Mouse (Mus musculus) left cerebral cortex, adult 9 months (tissue): ENCODE data around the gene Gm10272.
"Not testable (repeated sequence)": the region's sequence is repeated elsewhere in the genome, so short reads cannot be mapped to it uniquely, and the experiment has no call there.

Experiments used
- DNase-seq, 2 experiments: peaks; one replicate each; pipeline ENCODE4 v3.0.0; 2022; ENCODE audit warnings: low spot score in 2 of 2

The Gm10272 gene

DNA sequence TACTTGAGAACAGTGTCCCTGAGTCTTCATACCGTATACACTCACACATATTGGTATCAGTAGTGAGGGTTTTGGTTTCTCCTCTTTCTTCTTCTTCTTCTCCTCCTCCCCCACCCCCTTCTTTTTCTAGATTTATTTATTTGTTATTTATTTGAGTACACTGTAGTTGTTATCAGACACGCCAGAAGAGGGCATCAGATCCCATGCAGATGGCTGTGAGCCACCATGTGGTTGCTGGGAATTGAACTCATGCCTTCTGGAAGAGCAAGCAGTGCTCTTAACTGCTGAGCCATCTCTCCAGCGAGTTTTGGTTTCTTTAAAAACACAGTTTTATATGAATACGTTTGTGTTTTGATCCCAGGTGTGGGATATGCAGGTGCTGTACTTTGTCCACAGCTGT lies 21.9 kb downstream of the Gm10272 start:
- no peak for DNase-seq

DNA sequence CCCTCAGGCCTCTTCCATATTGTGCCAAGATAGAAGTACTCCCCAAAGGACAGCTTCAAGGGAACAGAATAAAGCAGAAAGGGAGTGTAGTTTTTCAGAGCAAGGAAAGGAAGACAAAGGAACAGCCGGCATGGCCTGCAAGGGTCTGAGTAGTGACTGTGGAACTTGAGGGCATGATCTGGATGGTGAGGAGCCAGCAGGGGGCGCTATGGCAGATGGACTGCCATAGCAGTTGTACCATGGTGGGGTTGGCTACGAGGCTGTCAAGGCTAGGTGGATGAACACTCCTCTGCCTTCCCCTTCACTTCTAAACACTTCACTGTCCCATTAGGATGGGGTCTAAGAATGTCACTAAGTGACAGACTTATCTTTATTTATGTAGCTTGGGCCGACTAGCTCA lies 22.8 kb downstream of the Gm10272 start:
- DNase-seq, result no peak

DNA sequence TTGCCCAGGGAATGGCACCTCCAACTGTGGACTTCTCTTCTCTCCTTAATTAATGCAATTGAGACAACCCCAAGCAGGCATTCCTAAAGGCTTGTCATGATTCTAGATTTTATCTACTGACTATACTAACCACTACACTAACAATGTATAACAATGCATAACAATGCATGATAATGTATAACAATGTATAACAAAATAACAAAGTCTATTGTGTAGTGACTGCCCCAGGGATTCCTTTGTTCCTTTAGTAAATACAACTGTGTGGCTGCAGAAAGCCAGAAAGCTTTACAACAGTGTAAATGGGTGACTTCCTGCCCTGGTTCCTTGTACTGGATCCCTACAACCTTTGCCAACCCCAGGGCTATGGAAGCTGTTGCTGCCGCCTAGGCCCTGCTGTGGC lies 29.5 kb downstream of the Gm10272 start:
- DNase-seq, result no peak

DNA sequence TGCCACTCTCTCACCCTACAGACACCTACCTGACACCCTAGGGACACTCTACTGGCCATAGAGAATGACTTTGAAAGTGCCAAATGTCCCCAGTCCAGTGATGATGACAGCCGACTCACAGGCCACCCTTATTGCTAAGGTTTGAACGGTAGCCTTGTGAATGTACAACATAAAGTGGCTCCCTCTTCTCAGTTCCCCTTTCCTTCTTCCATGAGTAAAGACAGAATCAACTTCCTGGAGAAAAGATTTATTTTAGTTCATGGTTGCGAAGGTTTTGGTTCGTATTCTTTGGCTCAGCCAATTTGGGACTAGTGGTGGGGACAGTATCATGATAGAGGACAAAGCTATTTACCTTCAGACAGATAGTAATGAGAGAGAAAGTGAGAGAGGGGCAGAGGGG lies 32.5 kb downstream of the Gm10272 start:
- DNase-seq, result no peak

DNA sequence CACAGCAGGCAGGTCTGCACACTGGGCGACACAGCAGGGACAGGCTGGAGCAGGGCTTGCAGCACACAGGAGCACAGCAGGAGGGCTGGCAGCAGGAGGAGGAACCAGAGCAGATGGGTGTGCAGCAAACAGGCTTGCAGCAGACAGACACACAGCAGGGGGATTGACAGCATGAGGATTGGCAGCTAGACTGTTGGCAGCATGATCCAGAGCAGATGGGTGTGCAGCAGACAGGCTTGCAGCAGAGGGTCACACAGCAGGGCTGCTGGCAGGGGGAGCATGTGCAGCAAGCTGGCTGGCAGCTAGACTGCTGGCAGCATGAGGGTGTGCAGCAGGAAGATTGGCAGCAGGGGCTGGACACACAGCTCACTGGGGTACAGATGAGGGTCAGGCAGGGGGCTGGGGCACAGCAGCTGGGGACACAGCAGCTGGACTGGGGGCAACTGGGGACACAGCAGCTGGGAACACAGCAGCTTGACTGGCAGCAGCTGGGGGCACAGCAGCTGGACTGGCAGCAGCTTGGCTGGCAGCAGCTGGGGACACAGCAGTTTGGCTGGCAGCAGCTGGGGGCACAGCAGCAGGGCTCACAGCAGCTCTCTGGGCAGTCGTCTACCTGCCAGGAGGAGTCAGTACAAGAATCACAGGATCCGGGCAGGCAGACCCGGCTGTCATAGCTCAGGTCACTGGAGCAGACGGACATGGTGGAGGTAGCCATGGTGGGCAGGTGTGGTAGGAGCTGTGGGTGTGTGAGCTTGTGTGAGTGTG lies 35.7 kb downstream of the Gm10272 start, which contains the start of gene Gm18596:
TSS of gene Gm18596 (minus strand) at position 715 of the 765 bp plus-strand sequence.
- not testable (repeated sequence) for DNase-seq

DNA sequence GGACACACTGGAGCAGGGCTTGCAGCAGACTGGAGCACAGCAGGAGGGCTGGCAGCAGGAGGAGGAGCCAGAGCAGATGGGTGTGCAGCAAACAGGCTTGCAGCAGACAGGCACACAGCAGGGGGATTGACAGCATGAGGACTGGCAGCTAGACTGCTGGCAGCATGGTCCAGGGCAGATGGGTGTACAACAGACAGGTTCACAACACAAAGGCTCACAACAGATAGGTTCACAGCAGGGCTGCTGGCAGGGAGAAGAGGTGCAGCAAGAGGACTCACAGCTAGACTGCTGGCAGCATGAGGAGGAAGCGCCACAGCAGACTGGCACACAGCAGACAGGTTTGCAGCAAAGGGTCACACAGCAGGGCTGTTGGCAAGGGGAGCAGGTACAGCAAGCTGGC lies 44.3 kb downstream of the Gm10272 start:
- not testable (repeated sequence) for DNase-seq

DNA sequence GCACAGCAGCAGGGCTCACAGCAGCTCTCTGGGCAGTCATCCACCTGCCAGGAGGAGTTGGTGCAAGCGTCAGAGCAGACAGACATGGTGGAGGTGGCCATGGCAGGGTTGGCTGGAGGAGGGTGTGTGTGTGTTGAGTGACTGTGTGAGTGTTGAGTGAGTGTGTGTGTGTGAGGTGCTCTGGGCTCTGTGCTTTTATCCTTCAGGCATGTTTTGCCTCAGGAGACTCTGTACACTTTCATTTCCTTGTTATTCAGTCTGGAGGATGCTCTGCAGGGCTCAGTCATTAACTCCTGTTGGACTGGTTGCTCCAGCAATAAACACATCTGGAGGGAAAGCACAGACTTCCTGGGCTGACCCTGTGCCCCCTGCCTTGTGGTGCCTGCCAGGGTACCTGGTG lies 44.8 kb downstream of the Gm10272 start, which contains the start of gene Gm9736:
TSS of gene Gm9736 (minus strand) at position 101 of the 400 bp plus-strand sequence.
- DNase-seq, result not testable (repeated sequence)

DNA sequence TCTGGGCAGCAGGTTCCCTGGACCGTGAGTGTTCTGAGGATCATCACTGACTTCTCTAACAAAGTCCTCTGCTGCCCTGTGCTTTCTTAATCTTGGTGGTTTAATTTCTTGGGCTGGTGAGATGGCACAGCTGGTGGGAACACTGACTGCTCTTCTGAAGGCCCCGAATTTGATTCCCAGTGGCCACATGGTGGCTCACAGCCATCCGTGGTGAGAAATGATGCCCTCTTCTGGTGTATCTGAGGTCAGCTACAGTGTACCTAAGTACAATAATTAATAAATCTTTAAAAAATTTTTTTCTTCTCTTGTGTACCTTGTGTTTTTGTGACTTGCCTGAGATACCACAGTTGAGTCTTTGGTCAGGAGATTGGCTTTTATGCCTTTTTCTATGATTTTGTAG lies 45.9 kb downstream of the Gm10272 start:
- not testable (repeated sequence) for DNase-seq

DNA sequence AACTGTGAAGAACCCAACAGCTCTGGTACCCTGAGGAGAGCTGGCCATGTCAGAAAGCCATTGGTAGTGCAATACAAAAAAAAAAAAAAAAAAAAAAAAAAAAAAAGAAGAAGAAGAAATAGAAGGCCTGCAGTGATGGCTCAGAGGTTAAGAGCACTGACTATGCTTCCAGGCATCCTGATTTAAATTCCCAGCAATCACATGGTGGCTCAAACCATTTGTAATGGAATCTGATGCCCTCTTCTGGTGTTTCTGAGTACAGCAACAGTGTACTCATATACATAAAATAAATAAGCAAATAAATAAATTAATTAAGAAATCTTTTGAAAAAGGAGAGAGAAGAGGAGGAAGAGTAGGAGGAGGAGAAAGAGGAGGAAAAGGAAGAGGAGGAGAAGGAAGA lies 47.0 kb downstream of the Gm10272 start:
- no peak for DNase-seq
